Mouse (Mus musculus) C2C12 (cell line): ENCODE data around the gene Smim1. TPM values are rescaled to one million over a fixed set of nuclear protein-coding genes. Genes with fewer than 3 reads are reported as not detected.

Experiments
- H3K27me3 ChIP-seq: one replicate; pipeline ENCODE4 v1.6.1; 2011; ENCODE audit not compliant: control insufficient read depth, insufficient read depth, insufficient read length
- H3K36me3 ChIP-seq: one replicate; pipeline ENCODE4 v1.6.1; 2011; ENCODE audit not compliant: control insufficient read depth, insufficient read depth
- H3K4me3 ChIP-seq: one replicate; pipeline ENCODE4 v1.5.1; 2011; ENCODE audit warnings: mild to moderate bottlenecking, control low read depth; ENCODE audit not compliant: poor library complexity, insufficient read depth, severe bottlenecking
- H3K79me2 ChIP-seq: one replicate; pipeline ENCODE4 v1.6.1; 2011; ENCODE audit not compliant: control insufficient read depth, insufficient read depth
- H3K79me3 ChIP-seq: one replicate; pipeline ENCODE4 v1.6.1; 2011; ENCODE audit warnings: low read depth, control low read depth
- H3ac ChIP-seq: one replicate; pipeline ENCODE3; 2011; ENCODE audit warnings: low read depth; ENCODE audit not compliant: control insufficient read depth, insufficient read length
- CEBPB ChIP-seq: IDR thresholded peaks from one replicate; pipeline ENCODE4 v1.6.1; 2011; ENCODE audit warnings: low read depth, mild to moderate bottlenecking, control low read depth, moderate library complexity
- CTCF ChIP-seq: IDR thresholded peaks from one replicate; pipeline ENCODE4 v1.5.1; 2011; ENCODE audit not compliant: control insufficient read depth, insufficient read depth, insufficient read length
- FOSL1 ChIP-seq: IDR thresholded peaks from one replicate; pipeline ENCODE4 v1.8.0; 2011; ENCODE audit warnings: mild to moderate bottlenecking, low read length; ENCODE audit not compliant: poor library complexity, insufficient read depth, severe bottlenecking
- MAX ChIP-seq: IDR thresholded peaks from one replicate; pipeline ENCODE4 v1.6.1; 2011; ENCODE audit warnings: mild to moderate bottlenecking, control low read depth
- MYOD1 ChIP-seq: IDR thresholded peaks from one replicate; pipeline ENCODE4 v1.6.1; 2011; ENCODE audit warnings: low read depth; ENCODE audit not compliant: control insufficient read depth, insufficient read length
- MYOG ChIP-seq: IDR thresholded peaks from one replicate; pipeline ENCODE4 v1.6.1; 2011; ENCODE audit not compliant: control insufficient read depth, insufficient read length; ENCODE audit errors: extremely low read depth
- USF1 ChIP-seq: IDR thresholded peaks from one replicate; pipeline ENCODE4 v1.6.1; 2011; ENCODE audit warnings: low read depth, mild to moderate bottlenecking, control low read depth, moderate library complexity
- polyA plus RNA-seq: library from polyadenylated mRNA; unstranded; fragments of >200 nt; fragmentation: generic; extraction: Trizol; gene quantifications from one replicate; pipeline ENCODE4 v1.2.1, GENCODE M21; 2012; ENCODE audit warnings: missing spikeins

Gene Smim1
- polyA plus RNA-seq, 1 experiment = 2.2 TPM

DNA sequence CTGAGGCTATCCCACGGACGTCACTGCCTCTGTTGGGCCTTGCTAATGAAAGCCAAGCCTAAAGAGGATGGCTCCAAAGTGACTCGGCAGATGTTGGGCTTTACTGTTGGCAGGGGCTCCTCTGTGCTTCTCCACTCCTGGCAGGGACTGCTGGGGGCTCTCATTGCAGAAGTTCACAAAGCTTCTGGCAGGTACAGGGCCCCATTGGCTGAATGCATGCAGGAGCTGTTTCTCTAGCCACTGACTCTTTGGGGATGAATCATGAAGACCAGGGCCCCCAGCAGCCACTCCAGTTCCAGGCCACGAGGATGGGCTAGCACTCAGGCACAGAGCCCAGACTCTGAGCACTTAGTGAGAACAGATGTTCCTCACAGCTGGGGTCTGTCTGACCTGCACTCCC is 31.7 kb upstream of the Smim1 start:
- Histone ChIP-seq H3K36me3 (no peaks in the 10 kb centered on the region), H3K79me3 (no peaks in the 10 kb centered on the region), H3K79me2 (no peaks in the 10 kb centered on the region), H3K4me3 (no peak overlapping the region), H3ac (no peak overlapping the region), H3K27me3 (peaks cover 19% of the 10 kb centered on the region)
- no peak for TF ChIP-seq MYOD1
- TF ChIP-seq CTCF = no peak
- TF ChIP-seq USF1 = no peak
- no peak for TF ChIP-seq MAX
- no peak for TF ChIP-seq CEBPB
- no peak for TF ChIP-seq FOSL1
- TF ChIP-seq MYOG = no peak

DNA sequence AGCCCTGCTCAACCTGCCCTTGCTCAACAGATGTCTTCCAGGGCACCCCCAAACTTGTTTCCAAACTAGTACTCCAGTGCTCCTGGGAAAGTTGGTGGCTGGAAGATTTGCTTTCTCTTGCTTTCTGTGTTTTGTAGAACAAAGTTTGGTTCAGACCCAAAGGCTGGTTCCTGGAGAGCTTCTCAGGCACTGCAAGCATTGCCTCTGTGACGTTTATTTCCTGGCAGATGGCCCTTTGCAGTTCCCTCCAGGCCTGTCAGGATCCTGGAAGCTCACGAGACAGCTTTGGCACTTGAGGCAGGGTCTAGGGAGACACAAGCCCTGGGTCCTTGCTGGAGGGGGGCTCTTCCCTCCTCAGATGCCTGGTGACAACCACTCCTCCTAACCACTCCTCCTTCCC is 30.6 kb upstream of the Smim1 start:
- no peaks in the 10 kb centered on the region for H3K79me3 ChIP-seq
- H3ac ChIP-seq = no peak overlapping the region
- H3K4me3 ChIP-seq = no peak overlapping the region
- no peaks in the 10 kb centered on the region for H3K79me2 ChIP-seq
- H3K36me3 ChIP-seq = no peaks in the 10 kb centered on the region
- TF ChIP-seq MYOD1 (no peak), FOSL1 (no peak), MYOG (no peak), USF1 (no peak), MAX (no peak), CTCF (no peak), CEBPB (no peak)
- H3K27me3 ChIP-seq = peaks cover 13% of the 10 kb centered on the region

DNA sequence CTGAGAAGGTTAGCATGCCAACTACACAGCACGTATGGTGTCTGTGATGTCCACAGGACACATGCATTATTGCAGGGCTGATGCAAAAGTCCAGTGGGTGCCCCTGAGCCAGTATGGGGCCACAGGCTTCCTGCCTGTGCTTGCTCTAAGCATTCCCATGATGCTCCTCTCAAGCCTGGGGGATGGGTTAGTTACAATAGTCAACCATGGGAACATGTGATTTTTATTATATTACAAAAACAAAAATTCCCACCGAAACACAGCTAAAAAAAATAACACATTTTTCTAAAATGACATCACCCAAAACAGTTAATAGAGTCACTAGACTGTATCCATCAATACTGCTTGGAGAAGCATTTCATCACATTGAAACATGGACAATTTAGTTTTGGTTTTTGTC is 30.0 kb upstream of the Smim1 start:
- H3K27me3 ChIP-seq = peaks cover 10% of the 10 kb centered on the region
- H3K79me3 ChIP-seq = no peaks in the 10 kb centered on the region
- H3ac ChIP-seq = no peak overlapping the region
- TF ChIP-seq MAX = no peak
- TF ChIP-seq USF1 = no peak
- TF ChIP-seq CTCF = no peak
- no peak overlapping the region for H3K4me3 ChIP-seq
- no peaks in the 10 kb centered on the region for H3K79me2 ChIP-seq
- no peaks in the 10 kb centered on the region for H3K36me3 ChIP-seq

DNA sequence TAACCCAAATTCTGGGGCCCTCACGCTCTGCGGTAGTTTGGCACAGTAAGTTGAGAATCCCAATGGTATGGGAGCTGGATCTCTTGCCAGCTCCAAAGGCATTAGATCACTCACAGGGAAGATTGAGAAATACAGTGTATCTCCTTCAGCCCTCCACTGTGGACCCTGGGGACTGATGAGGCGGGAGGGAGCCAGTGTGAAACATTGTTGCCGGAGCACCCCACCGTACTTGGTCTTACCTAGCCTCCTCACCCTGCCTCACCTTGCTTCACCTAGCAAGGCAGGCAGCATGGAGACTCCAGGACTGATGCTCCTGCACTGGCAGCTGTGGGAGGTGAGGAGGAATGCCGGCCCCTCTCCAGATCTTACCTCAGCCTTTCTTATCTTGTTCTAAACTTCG is 29.5 kb upstream of the Smim1 start:
- H3K36me3 ChIP-seq = no peaks in the 10 kb centered on the region
- no peak overlapping the region for H3K4me3 ChIP-seq
- H3K79me2 ChIP-seq = no peaks in the 10 kb centered on the region
- H3ac ChIP-seq = no peak overlapping the region
- TF ChIP-seq MAX (no peak), CTCF (no peak), MYOG (no peak), CEBPB (no peak), USF1 (no peak), MYOD1 (no peak), FOSL1 (no peak)
- H3K27me3 ChIP-seq = peaks cover 10% of the 10 kb centered on the region
- no peaks in the 10 kb centered on the region for H3K79me3 ChIP-seq

DNA sequence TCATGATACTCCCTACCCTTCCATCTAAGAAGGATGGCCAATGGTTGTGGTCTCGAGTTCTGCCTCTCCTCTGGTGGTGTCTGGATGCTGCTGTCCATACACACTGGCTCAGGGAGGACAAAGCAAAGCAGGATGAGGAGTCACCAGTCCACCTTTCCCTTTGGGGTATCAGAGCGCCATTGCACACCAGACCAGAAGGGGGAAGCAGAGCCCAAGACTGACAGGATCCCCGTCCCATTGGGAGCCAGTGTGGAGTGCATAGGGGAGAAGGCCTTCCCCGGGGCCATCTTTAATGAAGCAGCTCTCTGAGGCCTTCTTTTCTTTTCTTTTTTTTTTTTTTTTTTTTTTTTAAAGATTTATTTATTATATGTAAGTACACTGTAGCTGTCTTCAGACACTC is 27.0 kb upstream of the Smim1 start:
- no peak for TF ChIP-seq CEBPB
- TF ChIP-seq CTCF = no peak
- no peak for TF ChIP-seq MYOD1
- no peak for TF ChIP-seq USF1
- TF ChIP-seq MAX = no peak
- TF ChIP-seq MYOG = no peak
- TF ChIP-seq FOSL1 = no peak
- Histone ChIP-seq H3K36me3 (no peaks in the 10 kb centered on the region), H3K79me3 (no peaks in the 10 kb centered on the region), H3K79me2 (no peaks in the 10 kb centered on the region), H3ac (no peak overlapping the region), H3K27me3 (no peaks in the 10 kb centered on the region), H3K4me3 (no peak overlapping the region)

DNA sequence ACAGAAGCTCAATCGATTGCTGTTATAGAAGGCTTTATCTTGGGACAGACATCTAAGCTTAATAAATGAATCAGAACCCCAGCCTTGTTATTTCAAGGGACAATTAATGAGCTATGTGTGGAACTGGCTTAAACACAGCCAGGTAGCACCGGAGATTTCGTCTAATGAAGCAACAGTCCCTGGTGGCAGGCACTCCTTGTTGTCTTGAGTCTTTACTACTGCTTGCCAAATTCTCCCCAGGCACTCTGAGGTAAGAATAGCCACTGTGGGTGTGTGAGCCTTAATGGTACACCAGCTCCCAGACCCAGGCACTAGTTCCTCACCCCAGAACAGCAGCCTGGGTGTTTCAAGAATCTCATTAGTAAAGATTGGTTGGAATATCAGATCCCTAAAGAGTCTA is 25.4 kb upstream of the Smim1 start:
- Histone ChIP-seq H3ac (no peak overlapping the region), H3K4me3 (no peak overlapping the region), H3K27me3 (no peaks in the 10 kb centered on the region), H3K36me3 (no peaks in the 10 kb centered on the region), H3K79me2 (no peaks in the 10 kb centered on the region), H3K79me3 (no peaks in the 10 kb centered on the region)
- TF ChIP-seq CTCF (no peak), CEBPB (no peak), MAX (no peak), MYOD1 (no peak), USF1 (no peak), FOSL1 (no peak), MYOG (no peak)
